Mouse (Mus musculus) pancreas, adult 10 weeks (tissue): ENCODE measurements around the gene Olfr544. TPM values are rescaled to one million over a fixed set of nuclear protein-coding genes. Genes with fewer than 3 reads are reported as not detected.

Source experiments
- polyA plus RNA-seq: library from polyadenylated mRNA; stranded (reverse); fragments of 350-450 nt; fragmentation: Illumina TruSeq; extraction: RNeasy Lipid Tissue Mini Kit (QIAGEN cat#74804); gene quantifications from one replicate; pipeline ENCODE4 v1.2.3, GENCODE M21; 2015; ENCODE audit warnings: low read depth, low replicate concordance; ENCODE audit not compliant: insufficient read depth

Olfr544 gene
- not detected for polyA plus RNA-seq

DNA sequence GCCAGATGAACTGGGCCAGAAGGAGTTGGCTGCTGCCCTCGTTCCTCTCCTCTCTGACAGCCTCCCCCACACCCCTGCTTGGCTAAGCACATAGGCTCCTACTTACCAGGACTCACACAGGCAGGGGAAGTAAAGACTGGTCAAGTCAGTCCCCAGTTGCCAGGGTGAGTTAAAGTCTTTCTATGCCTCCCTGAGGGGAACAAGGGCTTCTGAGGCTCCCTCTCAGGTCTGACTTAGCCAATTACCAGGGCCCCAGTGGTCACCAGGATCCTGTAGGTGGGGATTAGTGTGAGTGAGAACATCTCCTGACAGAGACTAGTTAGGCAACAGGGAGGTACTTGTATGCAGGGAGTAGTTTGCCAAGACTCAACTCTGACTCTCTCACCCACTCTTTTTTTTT lies at the start of gene Olfr544:
Gene Olfr544 (minus strand): TSS at position 153 of the 400 bp plus-strand sequence.

DNA sequence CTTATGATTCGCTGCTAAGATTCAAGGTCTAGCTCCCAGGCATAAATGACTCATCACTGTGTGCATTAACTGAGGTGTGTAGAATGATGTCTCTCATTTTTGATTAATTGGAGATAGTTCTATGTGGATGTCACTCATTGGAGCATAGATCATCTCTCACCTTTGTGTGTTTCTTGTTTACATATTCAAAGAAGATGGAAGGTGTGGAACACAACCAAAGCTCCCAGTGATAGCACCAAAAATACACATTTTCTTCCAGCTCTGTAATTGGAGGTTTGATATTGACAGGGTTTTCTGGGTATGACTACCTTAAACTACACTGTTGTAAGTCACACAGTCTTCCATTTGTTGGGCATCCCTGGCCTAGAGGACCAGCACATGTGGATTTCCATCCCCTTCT lies 46.3 kb upstream of the Olfr544 start, which contains the start of gene Olfr547:
Gene Olfr547 (plus strand): TSS at position 301 of the 400 bp plus-strand sequence.

DNA sequence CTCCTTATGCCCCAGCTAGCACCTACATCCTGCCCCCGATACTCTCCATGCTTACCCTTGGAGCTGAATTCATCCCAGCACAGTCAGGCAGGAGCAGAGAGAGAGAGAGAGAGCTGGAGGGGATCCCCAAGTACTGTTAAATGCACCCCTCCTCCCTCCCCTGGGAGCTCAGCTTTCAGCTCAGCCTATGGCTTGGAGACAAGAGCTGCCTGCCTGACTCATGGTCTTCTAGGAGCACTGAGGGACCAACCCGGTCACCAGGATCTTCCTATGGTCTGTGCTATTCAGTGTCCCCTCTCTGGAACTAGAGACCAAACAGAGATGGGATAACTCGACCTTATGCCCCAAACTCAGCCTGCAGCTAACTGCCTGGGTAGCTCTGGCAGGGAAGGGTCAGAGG lies 11.4 kb upstream of the Olfr544 start, which contains the start of gene Olfr545:
Gene Olfr545 (minus strand): TSS at position 101 of the 400 bp plus-strand sequence.

DNA sequence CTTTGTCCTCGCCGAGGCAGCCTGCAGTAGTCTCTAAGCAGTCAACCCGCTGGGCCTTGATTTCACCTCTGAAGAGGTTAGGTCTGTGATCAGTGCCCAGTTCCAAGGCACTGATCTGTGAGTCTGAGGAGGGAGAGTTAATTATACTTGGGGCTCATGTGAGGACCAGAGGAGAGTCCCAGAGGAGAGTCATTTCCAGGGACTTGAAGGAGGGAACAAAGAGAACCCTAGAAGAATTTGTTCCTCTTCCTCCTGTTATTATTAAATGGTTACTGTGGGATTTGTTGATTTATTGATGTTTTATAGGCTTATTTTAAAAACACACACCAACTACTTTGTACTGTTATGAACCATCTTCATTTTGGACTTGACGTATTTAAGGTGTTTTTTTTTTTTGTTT lies 6.5 kb downstream of the Olfr544 start, which contains the start of gene Olfr543:
Gene Olfr543 (minus strand): TSS at position 101 of the 400 bp plus-strand sequence.

DNA sequence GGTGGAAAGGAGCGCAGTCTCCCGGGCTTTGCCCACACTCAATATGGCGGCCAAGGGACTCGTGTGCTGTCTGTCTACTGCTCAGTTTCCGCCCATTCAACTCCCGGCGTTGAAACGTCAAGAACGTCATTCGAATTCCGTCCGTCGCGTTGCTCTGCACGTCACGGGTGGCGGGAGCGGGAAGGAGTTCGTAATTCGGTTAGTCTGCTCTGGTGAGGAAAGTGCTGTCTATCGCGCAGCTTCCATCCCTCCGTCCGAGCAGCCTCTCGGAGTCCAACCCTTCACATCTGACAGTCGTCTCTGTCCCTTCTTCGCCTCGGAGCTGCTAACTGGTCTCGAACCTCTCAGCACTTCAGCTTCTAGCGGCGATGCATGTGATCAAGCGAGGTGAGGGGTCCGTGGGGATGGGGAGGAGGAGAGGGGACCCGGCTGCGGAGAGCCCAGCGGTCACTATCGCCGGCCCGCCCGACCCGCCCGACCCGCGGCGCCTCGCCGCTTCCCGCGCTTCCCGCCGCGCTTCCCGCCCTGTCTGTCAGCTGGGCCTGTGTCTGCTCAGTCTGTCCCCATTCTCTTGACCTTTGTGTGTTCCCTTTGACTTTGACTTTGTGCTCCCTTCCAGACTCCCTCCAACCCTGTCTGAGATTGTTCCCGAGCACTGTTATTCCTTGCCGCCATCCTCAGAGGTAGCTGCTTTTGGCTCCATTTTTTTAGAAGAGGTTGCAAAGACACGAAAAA lies 46.3 kb downstream of the Olfr544 start, which contains the start of gene Rrm1:
Gene Rrm1 (plus strand): TSS at position 39 of the 735 bp plus-strand sequence.

Other genes with a start within 250 kb of the Olfr544 start
- gene Rhog, start 232.3 kb downstream of the Olfr544 start, polyA plus RNA-seq, result 16.1 TPM
- gene Stim1, start 220.5 kb downstream of the Olfr544 start, polyA plus RNA-seq, result 9.1 TPM
- gene Rrm1, start 46.6 kb downstream of the Olfr544 start, polyA plus RNA-seq, result 4.1 TPM
- not detected for gene Olfr543, start 6.6 kb downstream of the Olfr544 start, polyA plus RNA-seq
- gene Olfr545, start 11.3 kb upstream of the Olfr544 start, polyA plus RNA-seq, result not detected
- not detected for gene Olfr547, start 46.4 kb upstream of the Olfr544 start, polyA plus RNA-seq
- not detected for gene Olfr548-ps1, start 52.6 kb upstream of the Olfr544 start, polyA plus RNA-seq
- not detected for gene Olfr549, start 61.6 kb upstream of the Olfr544 start, polyA plus RNA-seq
- 3.7 TPM for gene Trim21, start 77.2 kb upstream of the Olfr544 start, polyA plus RNA-seq
- gene Olfr550, start 83.1 kb upstream of the Olfr544 start, polyA plus RNA-seq, result not detected
- not detected for gene Olfr551, start 103.6 kb upstream of the Olfr544 start, polyA plus RNA-seq
- not detected for gene Olfr552, start 109.5 kb upstream of the Olfr544 start, polyA plus RNA-seq
- not detected for gene Olfr553, start 129.9 kb upstream of the Olfr544 start, polyA plus RNA-seq
- gene Olfr554, start 150.1 kb upstream of the Olfr544 start, polyA plus RNA-seq, result not detected
- gene Olfr555, start 170.5 kb upstream of the Olfr544 start, polyA plus RNA-seq, result not detected
- gene Olfr556, start 176.6 kb upstream of the Olfr544 start, polyA plus RNA-seq, result not detected
- gene Trim68, start 199.0 kb upstream of the Olfr544 start, polyA plus RNA-seq, result 4.4 TPM
- not detected for gene Olfr557, start 207.6 kb upstream of the Olfr544 start, polyA plus RNA-seq
- gene Olfr558, start 213.9 kb upstream of the Olfr544 start, polyA plus RNA-seq, result 0.44 TPM
- not detected for gene Olfr33, start 230.8 kb upstream of the Olfr544 start, polyA plus RNA-seq
- not detected for gene Olfr559, start 239.2 kb upstream of the Olfr544 start, polyA plus RNA-seq